Mouse (Mus musculus) left cerebral cortex, postnatal 25 days (tissue): Measurements from ENCODE around the gene Mrgprh. TPM values are rescaled to one million over a fixed set of nuclear protein-coding genes. Genes with fewer than 3 reads are reported as not detected.

ENCODE experiments used
- DNase-seq, 2 experiments: peaks; one replicate each; pipeline ENCODE4 v3.0.0; 2022; ENCODE audit warnings: low spot score in 2 of 2, mixed read lengths in 1 of 2
- intact Hi-C: fragments of 180-260 bp; cut with DNase I; formaldehyde crosslinking; loops from one replicate; pipeline ENCODE4 v1.15.1; 2025
- total RNA-seq, 2 experiments: library from RNA; stranded (reverse); gene quantifications; 2 replicates each; pipeline ENCODE4 v1.2.3; 2021

Gene Mrgprh
- total RNA-seq: under 1 TPM in 1 of 2 experiments, not detected in 1; 0.37 TPM

GRCm38 (mm10) chr17:12875734-12876133, at the start of gene Mrgprh:
Gene Mrgprh, plus strand, starts transcription at chr17:12876034.
- intact Hi-C loops: no loop called here
- DNase-seq: no peak

- intact Hi-C loops: no loop called here
Observed at GRCm38 (mm10) chr17:12830351-12830750, 45.5 kb upstream of the Mrgprh start.

GRCm38 (mm10) chr17:12832231-12832630, 43.6 kb upstream of the Mrgprh start:
- DNase-seq: no peak
- intact Hi-C loops: no loop called here

More at GRCm38 (mm10) chr17:12830351-12830750, 45.5 kb upstream of the Mrgprh start:
- DNase-seq: no peak

GRCm38 (mm10) chr17:12832657-12833056, 43.2 kb upstream of the Mrgprh start:
- intact Hi-C loops: no loop called here
- DNase-seq: no peak

GRCm38 (mm10) chr17:12834317-12834716, 41.5 kb upstream of the Mrgprh start:
- no peak for DNase-seq
- intact Hi-C loops: no loop called here

- DNase-seq: no peak
- intact Hi-C loops: no loop called here
Observed at GRCm38 (mm10) chr17:12834826-12835225, 41.0 kb upstream of the Mrgprh start.

- intact Hi-C loops: no loop called here
- DNase-seq: no peak
Observed at GRCm38 (mm10) chr17:12835738-12836137, 40.1 kb upstream of the Mrgprh start.

GRCm38 (mm10) chr17:12839475-12840267, 36.2 kb upstream of the Mrgprh start:
- intact Hi-C loops: no loop called here
- DNase-seq: peak; percentile 54 to 86

- DNase-seq: no peak
Observed at GRCm38 (mm10) chr17:12843826-12844225, 32.0 kb upstream of the Mrgprh start.

GRCm38 (mm10) chr17:12844540-12844939, 31.3 kb upstream of the Mrgprh start:
- intact Hi-C loops: no loop called here
- DNase-seq: peak in 1 of 2 experiments; percentile 80

More at GRCm38 (mm10) chr17:12843826-12844225, 32.0 kb upstream of the Mrgprh start:
- intact Hi-C loops: no loop called here

GRCm38 (mm10) chr17:12845862-12846261, 30.0 kb upstream of the Mrgprh start:
- no peak for DNase-seq
- intact Hi-C loops: no loop called here

GRCm38 (mm10) chr17:12846474-12846873, 29.4 kb upstream of the Mrgprh start:
- intact Hi-C loops: no loop called here
- DNase-seq: peak in 1 of 2 experiments; percentile 81

- intact Hi-C loops: no loop called here
- no peak for DNase-seq
Observed at GRCm38 (mm10) chr17:12847736-12848135, 28.1 kb upstream of the Mrgprh start.

GRCm38 (mm10) chr17:12849778-12850382, 26.0 kb upstream of the Mrgprh start:
- intact Hi-C loops: loop anchor here (5.0 kb wide), 1 partner anchor 428 kb away; no protein-coding TSS in a partner anchor

GRCm38 (mm10) chr17:12851689-12852088, 24.1 kb upstream of the Mrgprh start:
- intact Hi-C loops: loop anchor here (5.0 kb wide), 1 partner anchor 429 kb away; no protein-coding TSS in a partner anchor
- peak; percentile 64 to 75 for DNase-seq

More at GRCm38 (mm10) chr17:12849778-12850382, 26.0 kb upstream of the Mrgprh start:
- DNase-seq: peak in 1 of 2 experiments; percentile 87

GRCm38 (mm10) chr17:12853821-12854220, 22.0 kb upstream of the Mrgprh start:
- DNase-seq: peak; percentile 54 to 67
- intact Hi-C loops: loop anchor here (5.0 kb wide), 1 partner anchor 432 kb away; no protein-coding TSS in a partner anchor

GRCm38 (mm10) chr17:12854386-12854785, 21.4 kb upstream of the Mrgprh start:
- intact Hi-C loops: loop anchor here (5.0 kb wide), 1 partner anchor 432 kb away; no protein-coding TSS in a partner anchor
- no peak for DNase-seq

- intact Hi-C loops: no loop called here
- DNase-seq: no peak
Observed at GRCm38 (mm10) chr17:12857395-12857794, 18.4 kb upstream of the Mrgprh start.

GRCm38 (mm10) chr17:12858072-12858471, 17.8 kb upstream of the Mrgprh start:
- intact Hi-C loops: no loop called here
- no peak for DNase-seq

- intact Hi-C loops: no loop called here
- no peak for DNase-seq
Observed at GRCm38 (mm10) chr17:12859006-12859520, 16.8 kb upstream of the Mrgprh start.
